Mouse (Mus musculus) liver, embryonic 12.5 days (tissue): ENCODE measurements around the gene Natd1. TPM values are rescaled to one million over a fixed set of nuclear protein-coding genes. Genes with fewer than 3 reads are reported as not detected.

ENCODE experiments used
- ATAC-seq: fragments of 200-750 bp; cut with Nextera tagmentation; 2 replicates; pipeline ENCODE4 v1.8.0; 2017; ENCODE audit warnings: moderate number of reproducible peaks, mild to moderate bottlenecking, moderate library complexity
- H3K27ac ChIP-seq: fragments of 300-500 bp; sonication (generic); 2 replicates; pipeline ENCODE4 v1.5.1; 2016; ENCODE audit warnings: mild to moderate bottlenecking
- H3K27me3 ChIP-seq: fragments of 300-500 bp; sonication (generic); replicated peaks from 2 replicates; pipeline ENCODE4 v1.6.1; 2016; ENCODE audit warnings: mild to moderate bottlenecking, moderate library complexity
- H3K36me3 ChIP-seq: fragments of 300-500 bp; sonication (generic); 2 replicates; pipeline ENCODE4 v1.6.1; 2016; ENCODE audit warnings: mild to moderate bottlenecking, moderate library complexity
- H3K4me1 ChIP-seq: fragments of 300-500 bp; sonication (generic); 2 replicates; pipeline ENCODE4 v1.6.1; 2016
- H3K4me2 ChIP-seq: fragments of 300-500 bp; sonication (generic); 2 replicates; pipeline ENCODE4 v1.6.1; 2016; ENCODE audit warnings: mild to moderate bottlenecking, moderate library complexity
- H3K4me3 ChIP-seq: fragments of 300-500 bp; sonication (generic); 2 replicates; pipeline ENCODE4 v1.5.1; 2016; ENCODE audit warnings: mild to moderate bottlenecking, moderate library complexity
- H3K9ac ChIP-seq: fragments of 300-500 bp; sonication (generic); 2 replicates; pipeline ENCODE4 v1.6.1; 2016; ENCODE audit warnings: mild to moderate bottlenecking, moderate library complexity
- H3K9me3 ChIP-seq: fragments of 300-500 bp; sonication (generic); replicated peaks from 2 replicates; pipeline ENCODE4 v1.6.1; 2016; ENCODE audit warnings: mild to moderate bottlenecking, moderate library complexity
- WGBS: fragments of 180-500 bp; shearing (Covaris S2); methylation state at CpG from one replicate; pipeline ENCODE4 v1.1.7; 2016; ENCODE audit not compliant: insufficient replicate concordance; 5-methylcytosine and 5-hydroxymethylcytosine counted together
- polyA plus RNA-seq: library from polyadenylated mRNA; unstranded; fragments of >200 nt; fragmentation: Nextera tagmentation; extraction: Ambion mirVana; gene quantifications from 2 replicates; pipeline ENCODE4 v1.2.1, GENCODE M21; 2016

Natd1 gene
- polyA plus RNA-seq, 1 experiment from 2014 or later = 9.6 TPM

- WGBS = 98% methylated on average over 2 of the region's 2 CpGs
- H3K4me3 ChIP-seq = no peak overlapping the region
- H3K9me3 ChIP-seq = no peaks in the 10 kb centered on the region
- no peak overlapping the region for H3K4me2 ChIP-seq
- ATAC-seq = no peak
- no peak overlapping the region for H3K27ac ChIP-seq
- no peaks in the 10 kb centered on the region for H3K27me3 ChIP-seq
- peaks cover 87% of the 10 kb centered on the region for H3K36me3 ChIP-seq
- 0 out of 2 replicates have a peak, but pooled peaks cover 3% of the 10 kb centered on the region for H3K4me1 ChIP-seq
- H3K9ac ChIP-seq = no peak overlapping the region
Observed at GRCm38 (mm10) chr11:60864166-60864565, 50.4 kb downstream of the Natd1 start.

- H3K9me3 ChIP-seq = no peaks in the 10 kb centered on the region
- no peak overlapping the region for H3K4me3 ChIP-seq
- H3K4me1 ChIP-seq = 0 out of 2 replicates have a peak, but pooled peaks cover 3% of the 10 kb centered on the region
- no peak overlapping the region for H3K9ac ChIP-seq
- peaks cover 87% of the 10 kb centered on the region for H3K36me3 ChIP-seq
- ATAC-seq = no peak
- H3K4me2 ChIP-seq = no peak overlapping the region
- WGBS = 76% methylated on average over 4 of the region's 4 CpGs
- no peaks in the 10 kb centered on the region for H3K27me3 ChIP-seq
- H3K27ac ChIP-seq = no peak overlapping the region
Observed at GRCm38 (mm10) chr11:60863196-60863595, 51.4 kb downstream of the Natd1 start.

- no peaks in the 10 kb centered on the region for H3K9me3 ChIP-seq
- no peaks in the 10 kb centered on the region for H3K4me1 ChIP-seq
- no peak for ATAC-seq
- H3K9ac ChIP-seq = no peak overlapping the region
- no peak overlapping the region for H3K27ac ChIP-seq
- no peaks in the 10 kb centered on the region for H3K27me3 ChIP-seq
- no peak overlapping the region for H3K4me3 ChIP-seq
- WGBS = 74% methylated on average over 3 of the region's 3 CpGs
- H3K4me2 ChIP-seq = no peak overlapping the region
- peaks cover 90% of the 10 kb centered on the region for H3K36me3 ChIP-seq
Observed at GRCm38 (mm10) chr11:60861993-60862392, 52.6 kb downstream of the Natd1 start.

GRCm38 (mm10) chr11:60856587-60856986 is 58.0 kb downstream of the Natd1 start:
- H3K9ac ChIP-seq = no peak overlapping the region
- H3K27ac ChIP-seq = no peak overlapping the region
- H3K27me3 ChIP-seq = no peaks in the 10 kb centered on the region
- 68% methylated on average over 3 of the region's 3 CpGs for WGBS
- no peaks in the 10 kb centered on the region for H3K4me1 ChIP-seq
- peaks cover 93% of the 10 kb centered on the region for H3K36me3 ChIP-seq
- no peak for ATAC-seq
- no peaks in the 10 kb centered on the region for H3K9me3 ChIP-seq
- no peak overlapping the region for H3K4me3 ChIP-seq
- no peak overlapping the region for H3K4me2 ChIP-seq

Other genes starting within 250 kb of the Natd1 start
- 20.2 and 22.1 TPM in 2 replicates for gene Llgl1, start 215.0 kb downstream of the Natd1 start, polyA plus RNA-seq
- gene Flii, start 187.5 kb downstream of the Natd1 start, polyA plus RNA-seq = 41.7 and 43.1 TPM in 2 replicates
- gene Mief2, start 186.4 kb downstream of the Natd1 start, polyA plus RNA-seq = 4.4 and 4.5 TPM in 2 replicates
- gene Top3a, start 137.4 kb downstream of the Natd1 start, polyA plus RNA-seq = 10.3 and 10.9 TPM in 2 replicates
- 4.2 and 4.3 TPM in 2 replicates for gene Smcr8, start 137.2 kb downstream of the Natd1 start, polyA plus RNA-seq
- gene Shmt1, start 103.0 kb downstream of the Natd1 start, polyA plus RNA-seq = 60.5 and 70.9 TPM in 2 replicates
- gene Dhrs7b, start 84.1 kb downstream of the Natd1 start, polyA plus RNA-seq = 27.3 and 30.4 TPM in 2 replicates
- gene Tmem11, start 35.5 kb downstream of the Natd1 start, polyA plus RNA-seq = 38.1 and 40.0 TPM in 2 replicates
- gene Map2k3, start 17.3 kb upstream of the Natd1 start, polyA plus RNA-seq = 170 and 173 TPM in 2 replicates
- gene Kcnj12, start 107.8 kb upstream of the Natd1 start, polyA plus RNA-seq = 0.07 TPM in 1 of 2 replicates, not detected in the other
- gene Tnfrsf13b, start 212.0 kb upstream of the Natd1 start, polyA plus RNA-seq = 3.2 and 4.8 TPM in 2 replicates